Mouse (Mus musculus) urinary bladder, postnatal 25 days (tissue): ENCODE measurements around the gene Abcc4.
"Not testable (repeated sequence)": the region's sequence is repeated elsewhere in the genome, so short reads cannot be mapped to it uniquely, and the experiment has no call there.

ENCODE experiments used
- DNase-seq: peaks from one replicate; pipeline ENCODE4 v3.0.0; 2022; ENCODE audit warnings: low spot score

Gene Abcc4

DNA sequence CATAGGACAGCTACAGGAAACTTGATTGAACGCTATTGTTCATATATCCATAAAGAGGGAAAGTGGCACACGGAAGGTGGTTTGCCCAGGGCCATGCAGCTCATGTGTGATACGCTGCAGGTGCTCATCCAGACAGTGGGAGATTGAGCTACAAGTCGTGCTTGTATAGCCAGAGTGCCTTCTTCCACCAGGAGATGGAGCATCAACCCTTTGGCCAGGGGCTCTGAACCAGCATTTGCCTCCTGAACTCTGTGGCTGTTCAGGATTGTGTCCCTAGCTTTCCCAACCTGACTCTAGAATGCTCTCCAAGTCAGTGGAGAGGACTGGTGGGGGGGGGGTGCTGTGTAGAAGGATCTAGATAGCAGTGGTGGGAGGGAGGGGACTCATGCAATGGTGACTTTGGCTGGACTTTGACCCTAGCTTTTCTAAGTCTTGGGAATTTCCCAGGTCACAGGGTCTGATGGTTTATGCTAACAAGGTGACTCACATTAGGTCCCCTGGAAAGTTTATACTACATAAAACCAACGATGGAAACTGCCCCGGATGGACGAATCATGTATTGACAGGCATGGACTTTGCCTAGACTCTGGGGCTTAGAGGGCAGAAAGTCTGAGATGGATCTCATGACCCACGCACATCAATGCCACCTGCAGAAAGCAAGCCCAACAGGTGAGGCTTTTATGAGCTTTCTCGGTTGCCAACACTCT lies 27.6 kb downstream of the Abcc4 start:
- no peak for DNase-seq

- no peak for DNase-seq
Observed at GRCm38 (mm10) chr14:118676308-118676994, 29.6 kb downstream of the Abcc4 start.

DNA sequence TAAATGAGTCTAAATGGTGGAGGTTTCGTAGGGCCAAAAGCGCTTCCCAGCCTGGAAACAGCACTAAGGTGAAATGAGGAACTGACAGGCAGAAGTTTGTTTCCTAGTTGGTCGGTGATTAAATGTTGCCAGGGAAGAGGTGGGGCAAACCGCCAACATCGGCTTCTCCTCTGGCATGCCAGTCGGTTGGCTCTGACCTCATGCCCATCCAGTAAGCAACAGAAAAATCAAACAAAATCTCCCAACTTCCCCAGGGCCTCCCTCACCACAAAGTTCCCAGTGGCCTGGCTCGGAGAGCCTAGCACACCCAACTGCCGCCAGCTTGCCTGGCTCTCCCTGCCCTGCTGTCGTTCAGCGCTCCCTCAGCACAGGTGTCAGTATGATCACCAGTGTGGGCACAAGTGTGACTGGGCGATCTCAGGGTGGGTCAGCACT lies 31.3 kb downstream of the Abcc4 start:
- peak; percentile 27 for DNase-seq

DNA sequence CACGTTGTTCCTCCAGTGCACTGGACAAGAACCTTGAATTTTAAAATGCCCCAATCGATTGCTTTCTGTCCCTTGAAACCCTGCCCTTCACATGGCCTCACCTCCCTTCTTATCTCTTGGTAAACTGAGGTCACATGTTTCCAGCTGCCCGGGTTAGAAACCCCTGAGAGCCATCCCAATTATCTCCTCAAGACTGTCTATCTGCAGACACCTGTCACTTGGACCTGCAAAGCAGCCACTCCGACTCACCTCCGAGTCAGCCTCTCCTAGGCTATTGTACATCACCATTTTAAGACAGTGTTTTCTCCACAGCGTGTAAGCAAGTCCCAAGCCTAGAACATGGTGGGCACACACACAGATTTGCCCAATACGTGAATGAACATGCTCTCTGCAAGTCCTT lies 31.8 kb downstream of the Abcc4 start:
- DNase-seq, result no peak

DNA sequence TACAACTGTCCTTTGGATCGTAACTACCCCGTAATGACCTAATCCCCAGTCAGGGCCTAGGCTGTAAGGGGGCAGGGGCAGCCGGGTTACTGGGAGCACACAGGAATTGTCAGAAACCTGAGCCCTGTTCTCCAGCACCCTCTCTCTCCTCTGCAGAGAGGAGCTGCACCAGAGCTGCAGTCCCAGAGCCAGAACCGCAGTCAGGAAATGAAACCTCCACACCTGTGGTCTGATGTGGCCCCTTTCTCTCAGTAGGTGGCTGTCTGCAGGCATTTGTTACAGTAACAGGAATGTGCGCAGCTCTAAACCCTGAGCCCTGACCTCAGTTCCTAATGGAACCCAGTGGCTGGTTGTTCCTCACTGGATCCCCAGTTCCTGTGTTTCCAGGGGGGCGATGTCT lies 32.5 kb downstream of the Abcc4 start:
- no peak for DNase-seq

GRCm38 (mm10) chr14:118672931-118673330 lies 33.1 kb downstream of the Abcc4 start:
- not testable (repeated sequence) for DNase-seq

DNA sequence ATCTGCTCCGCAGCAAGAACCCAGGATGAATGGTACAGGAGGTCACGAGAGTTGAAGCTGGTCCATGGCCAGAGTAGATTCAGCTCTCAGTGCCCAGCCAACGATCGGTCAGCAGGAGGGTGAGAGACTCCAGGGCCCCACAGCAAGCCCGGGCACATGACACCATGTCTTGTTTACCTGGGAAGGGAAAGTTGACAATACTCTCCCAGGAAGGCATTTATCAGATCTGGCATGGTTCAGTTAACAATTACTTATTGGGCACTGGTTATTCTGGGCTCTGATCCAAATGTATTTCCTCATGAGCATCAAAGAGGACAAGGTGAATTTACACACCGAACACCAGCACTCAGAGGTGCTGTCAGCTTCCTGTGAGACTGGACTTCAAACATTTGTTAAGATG lies 38.5 kb downstream of the Abcc4 start:
- no peak for DNase-seq

DNA sequence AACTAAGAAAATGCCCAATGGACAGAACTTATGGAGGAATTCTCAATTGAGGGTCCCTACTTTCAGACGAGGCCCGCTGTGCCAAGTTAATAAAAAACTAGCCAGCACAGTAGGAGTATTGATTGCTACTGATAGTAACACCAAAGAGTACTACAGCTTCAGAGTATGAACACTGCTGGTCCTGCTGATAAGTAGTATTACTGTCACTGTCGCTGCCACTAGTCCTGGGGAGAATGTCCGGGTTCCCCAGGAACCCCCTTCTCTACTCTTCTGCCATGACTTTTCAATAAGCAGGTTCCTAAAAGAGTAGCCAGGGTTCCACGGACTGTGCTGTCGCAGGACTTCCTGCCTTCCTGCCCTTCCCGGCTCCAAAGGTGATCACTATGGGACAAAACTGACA lies 41.4 kb downstream of the Abcc4 start:
- no peak for DNase-seq

- DNase-seq, result no peak
Observed at GRCm38 (mm10) chr14:118662625-118663276, 43.3 kb downstream of the Abcc4 start.

DNA sequence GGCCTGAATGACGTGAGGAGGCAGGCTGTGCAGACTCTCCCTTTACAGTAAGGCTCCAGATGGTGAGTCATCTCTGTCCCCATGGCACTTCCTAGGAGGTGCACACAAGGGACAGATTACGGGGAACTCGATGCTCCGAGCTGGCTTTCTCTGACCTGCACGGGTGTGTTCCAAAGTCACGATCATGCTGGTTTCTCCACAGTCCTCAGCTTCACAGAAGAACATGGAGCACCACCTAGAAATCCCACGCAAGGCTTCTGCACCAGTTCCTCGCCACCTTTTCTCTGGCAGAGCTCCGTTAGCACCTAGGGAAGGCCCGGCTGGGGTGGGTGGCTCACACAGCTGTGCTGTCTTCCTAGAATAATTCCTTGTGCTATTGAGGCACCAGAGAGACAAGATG lies 43.9 kb downstream of the Abcc4 start:
- DNase-seq, result no peak

DNA sequence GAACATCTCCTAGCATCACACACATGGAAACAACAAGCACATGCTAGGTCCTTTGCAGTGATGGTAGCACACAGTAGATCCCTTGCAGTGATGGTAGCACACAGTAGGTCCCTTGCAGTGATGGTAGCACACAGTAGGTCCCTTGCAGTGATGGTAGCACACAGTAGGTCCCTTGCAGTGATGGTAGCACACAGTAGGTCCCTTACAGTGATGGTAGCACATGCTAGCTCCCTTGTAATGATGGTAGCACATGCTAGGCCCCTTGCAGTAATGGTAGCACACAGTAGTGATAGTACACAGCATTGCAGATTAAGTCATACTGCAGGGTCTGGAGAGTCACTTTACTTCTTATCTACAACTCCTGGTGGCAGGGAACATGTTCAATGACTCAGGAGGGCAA lies 46.8 kb downstream of the Abcc4 start:
- DNase-seq, result no peak

DNA sequence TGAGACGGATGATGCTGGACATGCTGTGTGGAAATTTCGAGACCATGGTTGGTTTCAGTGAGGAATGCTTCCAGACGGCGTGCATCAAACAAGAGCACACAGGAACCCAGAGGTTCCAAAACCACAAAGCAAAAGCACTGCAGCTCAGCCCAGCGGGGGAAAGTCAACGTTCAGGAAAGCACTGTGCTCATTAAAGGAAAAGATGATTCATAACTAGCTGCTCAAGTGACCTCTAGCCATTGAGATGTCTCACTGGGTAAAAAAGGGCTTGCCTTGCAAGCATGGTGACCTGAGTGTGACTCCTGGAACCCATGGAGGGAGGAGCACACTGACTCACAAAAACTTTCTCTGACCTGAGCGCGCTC lies 47.7 kb downstream of the Abcc4 start:
- DNase-seq, result no peak

DNA sequence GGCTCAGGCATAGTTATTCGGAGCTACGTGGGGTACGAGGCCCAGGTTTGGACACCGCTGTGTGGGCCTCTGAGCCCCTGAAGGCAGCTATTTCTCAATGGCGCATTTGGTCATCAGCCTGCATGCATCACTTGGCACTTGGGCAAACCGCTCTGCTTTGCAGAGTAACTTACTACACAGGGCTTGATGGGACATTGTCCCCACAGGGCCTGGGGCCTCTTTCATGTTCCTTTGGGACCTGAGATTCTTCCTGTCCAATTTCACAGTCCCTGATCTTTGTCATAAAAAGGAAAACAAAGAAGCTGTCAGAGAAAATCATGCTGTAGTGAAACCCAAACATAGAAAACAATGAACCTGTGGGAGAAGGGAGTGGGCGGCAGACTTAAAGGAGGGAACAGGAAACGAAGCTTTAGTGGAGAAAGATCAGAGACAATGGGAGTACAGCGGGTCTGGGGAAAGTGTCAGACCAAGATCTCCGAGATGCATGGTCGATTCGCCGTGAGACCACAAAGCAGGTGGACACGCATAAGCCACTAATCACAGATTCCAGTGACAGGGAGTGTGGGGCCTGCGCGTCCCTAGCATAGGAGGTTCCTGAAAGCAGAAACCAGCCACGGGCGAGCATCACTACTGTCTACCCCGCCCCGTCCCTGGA lies 48.2 kb downstream of the Abcc4 start:
- no peak for DNase-seq

GRCm38 (mm10) chr14:118657206-118657605 lies 48.8 kb downstream of the Abcc4 start:
- no peak for DNase-seq

DNA sequence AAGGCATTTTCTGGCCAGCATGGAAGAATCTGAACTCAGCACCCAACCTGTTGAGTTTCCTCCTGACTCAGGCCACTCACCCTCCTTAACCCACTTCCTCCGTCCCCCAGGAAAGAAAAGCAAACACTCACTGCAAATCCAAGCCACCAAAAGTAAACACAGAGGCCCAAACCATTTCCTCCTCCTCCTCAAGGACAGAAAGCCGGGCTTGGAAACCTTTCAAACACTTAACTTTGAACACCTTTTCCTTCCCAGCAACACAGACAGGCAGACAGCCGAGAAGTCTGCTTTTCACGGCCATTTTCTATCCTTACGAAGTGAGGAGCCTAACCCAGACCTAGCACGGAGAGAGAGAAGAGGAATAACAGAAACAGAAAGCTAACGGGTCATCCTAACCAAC lies 50.0 kb downstream of the Abcc4 start:
- DNase-seq, result no peak

- DNase-seq, result no peak
Observed at GRCm38 (mm10) chr14:118654903-118655302, 51.1 kb downstream of the Abcc4 start.

DNA sequence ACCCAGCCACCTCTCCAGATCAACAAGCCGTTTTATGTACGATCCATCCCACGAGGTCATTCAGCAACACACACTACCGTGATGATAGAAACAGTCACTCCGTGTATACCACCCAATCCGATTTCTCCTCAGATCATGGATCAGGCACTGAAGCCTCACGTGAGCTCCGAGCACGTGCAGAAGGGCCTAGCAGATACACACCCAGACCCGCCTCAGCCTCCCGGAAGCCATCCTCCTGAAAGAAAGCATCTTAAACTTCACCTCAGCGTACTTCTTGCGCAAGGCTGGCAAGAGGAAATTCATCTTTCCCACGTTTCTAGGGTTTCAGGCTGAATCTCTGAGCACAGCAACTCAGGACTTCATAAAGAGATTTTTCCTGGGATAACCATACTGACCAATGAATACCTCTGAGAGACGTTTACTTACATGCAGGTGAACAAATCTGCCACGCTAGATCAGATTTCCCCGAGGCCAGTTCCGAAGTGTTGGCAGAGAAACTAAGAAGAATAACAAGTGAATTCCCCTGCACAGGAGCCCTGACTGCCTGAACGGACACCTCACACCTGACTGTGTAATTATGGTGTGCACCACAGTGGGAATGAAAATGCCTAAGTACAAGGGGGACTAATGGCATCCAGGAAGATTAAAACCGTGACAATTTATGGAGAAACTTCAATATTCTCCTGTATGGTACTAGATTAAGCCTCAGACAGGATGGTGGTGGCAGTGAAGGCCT lies 54.1 kb downstream of the Abcc4 start:
- DNase-seq, result no peak

DNA sequence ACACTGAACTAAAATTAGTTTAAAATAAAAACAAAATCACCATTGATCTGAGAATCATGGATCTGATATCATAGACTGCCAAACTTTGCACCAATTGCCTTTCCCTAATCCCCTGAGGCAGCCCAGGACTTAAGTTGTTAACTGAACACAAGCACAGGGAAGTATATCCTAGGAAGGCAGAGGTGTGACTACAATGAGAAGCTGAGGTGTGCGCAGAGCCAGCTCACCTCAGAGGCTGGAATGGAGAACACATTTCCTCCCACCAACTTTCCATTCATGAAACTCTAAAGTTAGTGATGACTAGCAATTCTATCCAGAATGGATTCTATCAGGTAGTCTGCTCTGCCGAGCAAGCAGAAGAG lies 56.1 kb downstream of the Abcc4 start:
- no peak for DNase-seq

DNA sequence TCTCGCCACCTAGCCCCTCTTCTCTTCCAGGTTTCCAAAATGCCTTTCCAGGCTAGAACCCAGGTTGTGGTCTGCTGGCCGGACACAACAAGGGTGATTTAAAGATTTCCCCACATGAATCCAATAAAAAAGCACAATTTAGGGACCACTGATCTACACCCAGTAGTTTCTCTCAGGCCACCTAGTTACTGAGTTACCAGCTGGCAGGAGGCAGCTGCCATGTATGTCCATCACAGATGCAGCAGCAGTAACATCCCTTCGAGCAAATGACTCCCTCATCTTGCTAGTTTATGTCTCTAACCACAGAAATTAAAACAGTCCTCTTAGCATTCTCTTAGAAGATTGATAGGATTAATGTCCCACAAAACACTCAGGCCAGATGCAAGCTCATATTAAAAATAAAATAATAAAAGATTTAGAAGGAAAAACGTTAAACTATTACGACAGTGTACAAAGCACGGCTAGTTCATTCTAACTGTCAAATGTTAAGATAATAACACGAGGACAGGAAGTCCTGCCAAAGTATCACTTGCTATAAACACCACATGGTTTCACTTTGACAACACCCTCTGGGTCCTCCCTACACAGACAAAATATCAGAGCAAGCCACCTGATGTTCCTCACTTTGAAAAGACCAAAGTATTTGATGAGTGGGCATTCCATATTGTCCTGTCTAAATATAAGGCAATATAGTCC lies 56.7 kb downstream of the Abcc4 start:
- DNase-seq, result no peak

- DNase-seq, result not testable (repeated sequence)
Observed at GRCm38 (mm10) chr14:118642940-118643591, 63.0 kb downstream of the Abcc4 start.

DNA sequence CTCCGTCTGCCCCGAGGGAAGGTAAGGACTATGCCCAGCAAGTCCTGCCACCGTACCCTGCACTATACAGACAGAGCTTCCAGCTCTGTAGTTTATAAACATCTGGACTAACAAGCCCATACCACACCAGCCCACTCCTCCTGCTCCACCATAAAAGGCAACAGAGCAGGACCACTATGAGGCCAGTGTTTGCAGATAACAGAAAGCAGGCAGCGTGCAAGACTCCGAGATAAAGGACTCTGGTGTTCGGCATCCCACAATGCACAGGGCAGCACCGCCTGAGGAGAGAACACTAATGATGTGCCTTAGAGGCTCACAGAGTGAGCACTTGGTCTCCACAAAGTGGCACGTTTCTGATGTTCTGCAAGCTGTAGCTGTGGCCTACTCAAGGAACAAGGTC lies 63.9 kb downstream of the Abcc4 start:
- no peak for DNase-seq
